Mouse (Mus musculus) layer of hippocampus, adult 18-20 months (tissue): ENCODE results near the gene Akt3. TPM values are rescaled to one million over a fixed set of nuclear protein-coding genes. Genes with fewer than 3 reads are reported as not detected.

ENCODE experiments used
- DNase-seq, 2 experiments: peaks; one replicate each; pipeline ENCODE4 v3.0.0; 2022; ENCODE audit warnings: low spot score in 2 of 2
- total RNA-seq, 2 experiments: library from RNA; stranded (reverse); gene quantifications; 2 replicates each; pipeline ENCODE4 v1.2.3; 2021

Akt3 gene
- total RNA-seq, 2 experiments from 2014 or later, result 246 to 264 TPM

GRCm38 (mm10) chr1:177188708-177189107, 69.3 kb downstream of the Akt3 start:
- peak in 1 of 2 experiments; percentile 66 for DNase-seq

DNA sequence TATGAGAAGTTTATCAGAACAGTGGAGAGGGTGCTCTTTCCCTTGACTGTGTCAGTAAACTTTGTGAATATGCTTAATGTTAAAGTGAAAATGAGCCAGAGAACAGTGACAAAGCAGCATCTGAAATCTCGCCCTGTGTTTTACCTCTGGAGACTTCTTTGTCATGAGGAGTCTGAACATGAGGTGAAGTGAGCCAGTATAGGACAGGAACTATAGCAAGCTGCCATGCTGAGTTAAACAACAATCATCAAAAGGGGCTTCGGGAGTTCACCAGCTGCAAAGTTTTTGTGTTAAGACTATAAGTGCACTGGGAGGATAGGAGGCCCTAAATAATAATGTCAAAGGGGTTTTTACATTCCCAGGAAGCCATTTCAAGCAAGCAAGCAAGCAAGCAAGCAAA, 71.3 kb downstream of the Akt3 start:
- DNase-seq, result no peak

DNA sequence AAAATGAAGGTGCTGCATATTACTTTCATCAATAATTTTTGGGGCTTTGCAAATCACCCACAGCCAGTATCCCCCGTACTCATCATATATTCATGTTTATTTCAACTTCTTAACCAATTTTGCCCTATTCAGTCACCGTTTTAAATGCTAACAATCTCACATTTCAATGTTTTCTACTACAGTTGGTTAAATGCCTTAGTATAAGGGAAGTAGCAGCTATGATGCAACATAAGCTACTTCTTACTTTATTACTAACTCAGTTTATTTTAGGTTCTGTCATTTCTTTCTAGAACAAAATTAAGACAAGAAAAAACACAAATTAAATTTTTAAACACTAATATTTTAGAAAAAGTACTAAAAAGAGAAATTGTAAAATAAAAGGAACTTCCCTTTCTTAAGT, 78.4 kb downstream of the Akt3 start:
- DNase-seq, result no peak

- DNase-seq, result peak; percentile 40 to 78
Observed at GRCm38 (mm10) chr1:177175436-177175835, 82.6 kb downstream of the Akt3 start.

DNA sequence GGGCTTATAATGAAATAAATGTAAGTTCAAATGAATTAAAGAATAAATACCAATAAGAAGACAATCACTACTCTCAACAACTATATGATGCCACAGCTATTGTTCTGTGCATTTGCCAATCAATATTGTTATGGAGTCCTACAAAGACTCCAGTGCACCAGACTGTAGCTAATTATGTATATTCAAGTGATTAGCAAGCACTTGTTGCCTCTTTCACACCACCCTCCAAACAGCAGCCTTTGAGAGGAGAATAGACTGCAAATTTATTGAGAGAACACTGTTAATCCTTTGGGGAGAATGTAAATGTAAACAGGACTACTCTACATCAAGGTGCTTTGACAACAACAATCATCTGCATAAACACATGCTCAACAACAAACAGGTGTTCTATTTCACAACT, 86.7 kb downstream of the Akt3 start:
- no peak for DNase-seq

GRCm38 (mm10) chr1:177165789-177166188, 92.2 kb downstream of the Akt3 start:
- no peak for DNase-seq

- no peak for DNase-seq
Observed at GRCm38 (mm10) chr1:177165336-177165735, 92.7 kb downstream of the Akt3 start.

DNA sequence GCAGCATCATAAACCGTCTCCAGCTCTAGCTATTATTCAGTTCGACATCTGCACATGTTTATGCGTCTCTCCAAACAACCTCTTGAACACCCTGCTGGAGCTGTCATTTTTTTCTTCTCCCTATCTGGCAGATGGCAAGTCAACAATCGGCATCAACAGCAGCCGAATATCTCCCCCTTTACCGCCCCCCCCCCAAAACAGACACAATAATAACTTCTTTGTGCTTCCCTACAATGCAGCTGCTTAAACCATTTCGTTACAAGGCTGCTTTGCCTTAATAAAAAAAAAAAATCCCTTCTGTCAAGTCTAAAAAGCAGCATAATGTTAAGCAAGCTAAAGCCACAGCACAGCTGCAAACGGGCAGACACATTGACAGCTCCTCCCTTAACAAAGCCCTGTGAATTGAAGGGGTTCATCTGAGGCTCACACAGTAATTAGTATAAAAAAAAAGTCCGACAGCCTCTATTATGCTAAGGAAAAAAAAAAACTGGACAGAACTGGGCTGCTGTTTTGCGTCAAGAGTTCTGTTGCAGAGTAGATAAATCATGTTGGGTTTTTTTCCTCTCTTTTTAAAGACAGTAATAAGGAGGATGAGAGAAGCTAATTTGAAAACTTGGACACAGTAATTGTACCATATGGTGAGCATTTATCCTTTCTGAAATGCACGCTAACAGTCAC, 107.5 kb downstream of the Akt3 start:
- peak in 1 of 2 experiments; percentile 43 for DNase-seq

DNA sequence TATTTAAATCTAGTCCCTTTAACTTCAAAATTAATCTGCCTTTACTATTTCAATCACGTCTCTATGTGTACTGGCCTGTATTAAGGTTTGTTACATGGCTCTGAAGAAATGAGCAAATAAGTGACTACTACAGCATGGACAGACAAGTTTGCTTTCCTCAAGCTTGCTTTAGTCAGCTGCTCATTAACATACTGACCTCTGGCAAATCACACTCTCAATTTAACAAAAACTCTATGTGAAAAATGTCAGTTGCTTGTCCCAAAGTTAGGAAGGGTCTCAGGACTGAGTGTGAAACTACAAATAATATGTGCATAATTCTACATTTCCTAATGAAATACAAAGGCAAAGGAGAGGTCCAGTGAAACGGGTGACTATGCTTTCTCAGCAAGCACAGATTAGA, 109.3 kb downstream of the Akt3 start:
- no peak for DNase-seq

- DNase-seq, result no peak
Observed at GRCm38 (mm10) chr1:177141468-177141867, 116.5 kb downstream of the Akt3 start.

DNA sequence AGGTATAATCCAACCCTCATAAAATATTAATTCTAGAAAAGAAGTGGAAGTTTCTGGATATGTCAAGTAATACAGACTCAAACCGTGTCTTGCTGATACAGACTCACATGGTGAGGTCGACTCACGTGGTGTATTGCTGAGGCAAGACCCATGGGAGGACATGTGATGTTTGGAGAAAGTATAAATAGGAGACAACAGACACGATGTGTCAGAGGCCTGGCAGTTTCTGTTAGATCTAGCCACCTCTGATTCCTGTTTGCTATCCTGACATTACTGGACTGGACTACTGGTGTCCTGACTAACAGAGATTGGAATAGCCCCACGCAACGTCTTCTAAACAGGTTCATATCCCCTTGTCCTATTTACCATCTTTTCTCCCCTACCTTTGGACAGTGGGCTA, 118.4 kb downstream of the Akt3 start:
- DNase-seq, result no peak

DNA sequence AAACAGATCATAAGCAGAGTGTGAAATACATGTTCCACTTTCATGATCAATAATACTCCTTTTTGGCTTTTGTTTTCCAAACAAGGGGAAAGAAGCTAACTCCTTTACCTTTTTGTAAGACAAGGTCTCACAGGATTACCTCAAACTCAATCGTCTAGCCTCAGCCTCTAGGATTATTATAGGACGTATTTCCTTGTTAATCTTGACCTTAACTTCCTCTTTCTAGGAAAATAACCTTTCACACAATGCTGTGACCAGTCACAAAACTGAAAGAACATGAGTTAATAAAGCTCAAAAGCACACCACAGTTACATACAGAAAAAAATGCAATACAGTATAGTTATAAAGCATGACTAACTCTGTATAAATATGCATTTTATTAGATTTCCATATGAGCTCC, 126.5 kb downstream of the Akt3 start:
- DNase-seq, result no peak

- DNase-seq, result peak; percentile 17 to 66
Observed at GRCm38 (mm10) chr1:177126674-177127073, 131.3 kb downstream of the Akt3 start.

DNA sequence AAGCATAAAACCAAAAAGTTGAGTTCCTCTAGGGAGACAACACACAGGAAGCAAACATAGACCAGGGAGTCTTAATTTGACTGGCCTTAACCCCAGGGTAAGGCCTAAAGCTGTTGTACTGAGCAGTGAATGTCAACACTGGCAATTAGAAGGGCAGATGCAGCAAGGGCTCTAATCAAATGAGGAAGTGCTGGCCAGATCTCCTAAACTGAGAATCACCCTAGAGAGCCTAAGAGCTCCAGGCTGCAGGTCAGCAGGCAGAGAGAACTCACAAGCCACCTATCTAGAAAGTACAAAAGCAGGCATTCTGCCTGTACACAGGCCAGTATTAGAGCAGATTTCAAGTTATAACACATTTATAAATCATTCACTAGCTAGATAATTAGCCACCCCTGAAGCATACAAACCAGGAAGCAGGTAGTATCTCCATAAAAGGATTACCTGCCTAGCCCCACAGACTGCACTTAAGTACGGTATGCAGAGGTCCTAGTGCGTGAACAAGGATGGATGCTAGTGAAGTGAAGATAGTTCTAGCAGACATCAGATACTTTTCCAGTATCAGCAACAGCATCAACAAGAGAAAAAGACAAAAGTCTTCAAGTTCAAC, 147.2 kb downstream of the Akt3 start:
- no peak for DNase-seq

DNA sequence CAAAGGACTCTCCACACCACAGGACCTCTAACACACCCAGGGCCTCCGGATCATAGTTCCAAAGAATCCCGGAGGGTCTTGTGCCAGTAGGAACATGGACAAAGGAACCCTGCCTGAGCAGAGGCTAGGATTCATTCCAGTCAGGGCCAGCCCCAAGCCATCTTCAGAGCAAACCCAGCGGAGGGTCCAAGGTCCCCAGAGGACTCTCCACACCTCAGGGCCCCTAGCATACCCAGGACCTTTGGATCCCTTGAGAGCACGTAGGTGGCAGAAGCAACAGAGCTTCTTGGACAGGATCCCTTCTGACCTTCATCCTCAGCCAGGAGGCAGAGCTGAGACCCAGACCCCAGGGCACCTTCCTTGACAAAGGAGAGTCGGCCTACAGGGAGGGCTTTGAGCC, 167.5 kb downstream of the Akt3 start:
- no peak for DNase-seq

- no peak for DNase-seq
Observed at GRCm38 (mm10) chr1:177089515-177089914, 168.5 kb downstream of the Akt3 start.

DNA sequence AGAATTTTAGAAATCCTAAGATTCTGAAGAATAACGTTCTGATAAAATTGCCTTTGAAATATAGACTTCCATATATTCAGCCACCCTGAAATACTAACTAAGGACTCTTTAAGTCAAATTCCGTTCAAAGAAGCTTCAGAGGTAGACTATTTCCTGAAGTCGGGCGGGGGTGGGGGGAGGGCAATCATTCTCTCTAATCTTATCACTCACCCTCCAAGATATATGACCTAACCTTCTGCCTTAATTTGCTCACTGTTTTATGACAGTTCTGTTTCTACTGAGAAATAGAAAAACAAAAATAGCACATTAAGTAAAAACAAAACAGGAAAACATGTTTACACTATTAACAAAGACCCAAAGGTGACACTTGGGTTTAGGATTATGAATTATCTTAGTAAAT, 169.0 kb downstream of the Akt3 start:
- no peak for DNase-seq

- DNase-seq, result no peak
Observed at GRCm38 (mm10) chr1:177081957-177082645, 175.9 kb downstream of the Akt3 start.

DNA sequence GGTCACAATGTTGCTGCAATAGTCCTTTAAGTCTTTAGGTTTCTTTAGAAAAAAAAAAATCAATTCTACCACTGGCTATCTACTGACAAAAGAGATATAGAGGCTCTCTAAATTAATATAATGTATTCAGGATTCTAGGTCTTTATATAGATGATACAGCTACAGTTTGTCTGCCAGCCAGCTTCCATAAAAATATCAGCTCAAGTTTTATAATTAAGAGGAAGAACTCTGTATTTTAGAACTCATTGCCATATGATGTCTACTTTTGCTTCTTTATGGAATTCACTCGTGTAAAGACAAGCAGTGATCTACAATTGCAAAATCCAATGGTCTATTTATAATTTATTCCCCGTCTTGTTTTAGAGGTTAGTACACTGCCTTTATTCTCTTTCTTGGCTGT, 188.8 kb downstream of the Akt3 start:
- DNase-seq, result no peak

- no peak for DNase-seq
Observed at GRCm38 (mm10) chr1:177067123-177067646, 190.8 kb downstream of the Akt3 start.

- no peak for DNase-seq
Observed at GRCm38 (mm10) chr1:177065732-177066131, 192.3 kb downstream of the Akt3 start.

DNA sequence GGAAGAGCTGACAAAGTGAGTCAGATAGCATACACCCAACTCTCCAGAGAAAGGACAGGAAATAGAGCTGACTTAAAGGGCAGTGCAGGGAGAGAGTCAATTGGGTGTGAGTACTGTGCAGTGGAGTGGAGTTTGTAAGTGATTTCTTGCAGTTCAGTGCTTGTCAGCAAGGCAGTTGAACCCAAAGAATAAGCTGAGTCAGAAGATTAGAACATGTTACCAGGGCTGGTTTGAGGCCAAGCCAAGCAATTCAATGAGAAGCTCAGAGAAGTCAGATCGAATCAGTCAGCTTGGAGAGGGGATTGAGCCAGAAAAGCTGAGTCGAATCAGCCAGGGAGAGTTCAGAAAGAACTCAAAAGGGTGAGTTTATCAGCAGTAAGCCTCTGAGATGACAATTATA, 196.2 kb downstream of the Akt3 start:
- no peak for DNase-seq
